Mouse (Mus musculus) stomach, postnatal 0 days (tissue): ENCODE measurements around the gene Itga3. TPM values are rescaled to one million over a fixed set of nuclear protein-coding genes. Genes with fewer than 3 reads are reported as not detected.
A peak's percentile ranks its signal among the peaks of the same experiment; 100 is the strongest.

ENCODE experiments used
- ATAC-seq: fragments of 200-750 bp; cut with Nextera tagmentation; 2 replicates; pipeline ENCODE4 v1.8.0; 2017; ENCODE audit not compliant: low FRiP score, low TSS enrichment
- DNase-seq: peaks from one replicate; pipeline ENCODE4 v3.0.0-alpha.2; 2016; ENCODE audit warnings: low spot score
- H3K27ac ChIP-seq: fragments of 300-500 bp; sonication (generic); replicated peaks from 2 replicates; pipeline ENCODE4 v1.5.1; 2014; ENCODE audit warnings: mild to moderate bottlenecking, control low read depth
- H3K27me3 ChIP-seq: fragments of 300-500 bp; sonication (generic); 2 replicates; pipeline ENCODE4 v1.6.1; 2014; ENCODE audit warnings: low read length; ENCODE audit not compliant: control insufficient read depth, insufficient read depth
- H3K36me3 ChIP-seq: fragments of 300-500 bp; sonication (generic); 2 replicates; pipeline ENCODE4 v1.6.1; 2014; ENCODE audit warnings: low read length, mixed read lengths; ENCODE audit not compliant: control insufficient read depth, insufficient read depth
- H3K4me1 ChIP-seq: fragments of 300-500 bp; sonication (generic); replicated peaks from 2 replicates; pipeline ENCODE4 v1.6.1; 2014; ENCODE audit warnings: antibody characterized with exemption; ENCODE audit not compliant: control insufficient read depth, insufficient read depth
- H3K4me2 ChIP-seq: fragments of 300-500 bp; sonication (generic); replicated peaks from 2 replicates; pipeline ENCODE4 v1.6.1; 2014; ENCODE audit warnings: low read depth, mild to moderate bottlenecking, control low read depth, moderate library complexity
- H3K4me3 ChIP-seq: fragments of 300-500 bp; sonication (generic); 2 replicates; pipeline ENCODE4 v1.5.1; 2014; ENCODE audit warnings: low read depth, low read length, control low read depth
- H3K9ac ChIP-seq: fragments of 300-500 bp; sonication (generic); 2 replicates; pipeline ENCODE4 v1.6.1; 2014; ENCODE audit warnings: mild to moderate bottlenecking, low read length, control low read depth, mixed read lengths
- H3K9me3 ChIP-seq: fragments of 300-500 bp; sonication (generic); 2 replicates; pipeline ENCODE4 v1.6.1; 2016; ENCODE audit warnings: low read length; ENCODE audit not compliant: control insufficient read depth
- CTCF ChIP-seq: IDR thresholded peaks from 2 replicates; pipeline ENCODE4 v1.5.1; 2016; ENCODE audit warnings: antibody characterized with exemption, low read depth, mild to moderate bottlenecking, moderate library complexity
- EP300 ChIP-seq: optimal IDR thresholded peaks from 2 replicates; pipeline ENCODE3; 2016; ENCODE audit warnings: antibody characterized with exemption
- WGBS: fragments of 180-500 bp; shearing (Covaris S2); extraction: QIAGEN DNeasy Blood & Tissue Kit; methylation state at CpG from one replicate; pipeline ENCODE4 v1.1.7; 2014; 5-methylcytosine and 5-hydroxymethylcytosine counted together
- polyA plus RNA-seq: library from polyadenylated mRNA; unstranded; fragments of >200 nt; fragmentation: Nextera tagmentation; extraction: Ambion mirVana; gene quantifications from 2 replicates; pipeline ENCODE4 v1.2.1, GENCODE M21; 2015

Gene Itga3
- polyA plus RNA-seq, 1 experiment from 2014 or later: 15.6 TPM

- no peak overlapping the region for H3K4me2 ChIP-seq
- H3K9ac ChIP-seq: no peak overlapping the region
- no peaks in the 10 kb centered on the region for H3K9me3 ChIP-seq
- no peak for ATAC-seq
- no peak for DNase-seq
- H3K36me3 ChIP-seq: peaks cover 3% of the 10 kb centered on the region; the same call in 1 of the 2 replicates
- H3K4me3 ChIP-seq: no peak overlapping the region
- H3K4me1 ChIP-seq: no peaks in the 10 kb centered on the region
- TF ChIP-seq EP300 (no peak), CTCF (no peak)
- 80% methylated on average over 9 of the region's 9 CpGs for WGBS
- H3K27ac ChIP-seq: no peak overlapping the region
- H3K27me3 ChIP-seq: no peaks in the 10 kb centered on the region
Measured at GRCm38 (mm10) chr11:95053062-95053461, 23.5 kb downstream of the Itga3 start.

DNA sequence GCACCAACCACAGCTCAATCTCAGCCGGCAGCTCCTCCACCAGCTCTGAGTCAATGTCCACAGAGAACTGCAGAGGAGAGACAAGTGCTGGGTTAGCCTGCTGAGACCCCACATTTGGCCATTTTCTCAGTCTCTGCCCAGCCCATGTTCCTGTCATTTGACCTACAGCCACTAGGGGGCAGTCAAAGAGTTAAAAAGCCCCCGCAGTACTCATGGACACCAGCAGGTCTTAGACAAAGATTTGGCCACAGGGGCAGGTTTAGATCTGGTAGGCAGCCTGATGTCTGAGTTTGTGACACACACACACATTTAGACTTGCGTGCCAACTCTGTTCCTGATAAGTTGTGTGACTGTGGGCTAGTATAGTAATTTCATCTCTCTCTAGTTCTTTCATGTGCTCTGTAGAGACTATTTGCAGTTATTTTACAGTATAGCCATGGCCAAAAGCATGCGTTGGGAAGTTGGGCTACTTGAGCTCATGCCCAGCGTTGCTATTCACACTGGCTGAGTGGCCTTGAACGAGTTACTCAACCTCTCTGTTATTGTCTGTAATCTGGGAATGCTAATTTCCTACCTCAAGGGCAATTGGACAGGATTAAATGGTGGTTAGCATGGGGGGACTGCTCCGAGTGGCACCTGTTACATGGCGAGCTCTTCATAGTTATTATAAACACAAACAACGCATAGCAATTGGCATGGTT is 29.5 kb downstream of the Itga3 start:
- H3K4me3 ChIP-seq: no peak overlapping the region
- TF ChIP-seq EP300: no peak
- peak; percentile 96 for TF ChIP-seq CTCF
- DNase-seq: peak; percentile 45
- no peaks in the 10 kb centered on the region for H3K9me3 ChIP-seq
- peaks cover 3% of the 10 kb centered on the region; the same call in 1 of the 2 replicates for H3K36me3 ChIP-seq
- 56% methylated on average over 9 of the region's 9 CpGs for WGBS
- H3K4me1 ChIP-seq: no peaks in the 10 kb centered on the region
- H3K4me2 ChIP-seq: no peak overlapping the region
- H3K9ac ChIP-seq: no peak overlapping the region
- peak; percentile 48 for ATAC-seq
- no peak overlapping the region for H3K27ac ChIP-seq
- H3K27me3 ChIP-seq: no peaks in the 10 kb centered on the region

GRCm38 (mm10) chr11:95044185-95044870 is 32.3 kb downstream of the Itga3 start:
- no peak for TF ChIP-seq CTCF
- no peak for TF ChIP-seq EP300
- DNase-seq: no peak
- H3K27me3 ChIP-seq: no peaks in the 10 kb centered on the region
- no peak overlapping the region for H3K4me2 ChIP-seq
- no peak overlapping the region for H3K27ac ChIP-seq
- no peak overlapping the region for H3K4me3 ChIP-seq
- no peak for ATAC-seq
- WGBS: 63% methylated on average over 12 of the region's 13 CpGs
- H3K9ac ChIP-seq: no peak overlapping the region
- H3K4me1 ChIP-seq: peaks cover 3% of the 10 kb centered on the region
- H3K9me3 ChIP-seq: no peaks in the 10 kb centered on the region
- H3K36me3 ChIP-seq: no peaks in the 10 kb centered on the region; the same call in 1 of the 2 replicates

DNA sequence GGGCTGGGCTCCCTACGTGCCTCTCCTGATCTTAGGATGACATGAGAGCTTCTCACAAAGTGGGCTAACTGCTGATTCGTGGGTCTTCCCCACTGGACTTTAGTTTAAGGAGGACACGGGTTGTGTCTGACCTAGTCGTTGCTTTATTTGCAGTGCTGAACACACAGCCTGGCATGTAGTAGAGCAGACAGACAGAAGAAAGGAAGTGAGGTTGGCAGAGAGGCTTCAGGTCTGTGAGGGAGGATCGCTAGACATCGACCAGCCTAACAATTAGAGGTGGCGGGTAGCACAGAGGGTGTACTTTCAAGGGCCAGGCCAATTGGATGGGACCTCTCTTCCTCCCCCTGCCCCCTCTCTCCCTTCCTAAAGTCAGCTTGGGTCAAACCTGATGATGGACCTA is 33.0 kb downstream of the Itga3 start:
- Histone ChIP-seq H3K27me3 (no peaks in the 10 kb centered on the region), H3K36me3 (no peaks in the 10 kb centered on the region; the same call in 1 of the 2 replicates), H3K9me3 (no peaks in the 10 kb centered on the region), H3K9ac (no peak overlapping the region), H3K4me2 (no peak overlapping the region), H3K4me3 (no peak overlapping the region), H3K4me1 (peaks cover 3% of the 10 kb centered on the region), H3K27ac (no peak overlapping the region)
- 61% methylated on average over 7 of the region's 7 CpGs for WGBS
- no peak for TF ChIP-seq EP300
- no peak for TF ChIP-seq CTCF
- no peak for DNase-seq
- no peak for ATAC-seq

GRCm38 (mm10) chr11:95043060-95043459 is 33.5 kb downstream of the Itga3 start:
- H3K9ac ChIP-seq: no peak overlapping the region
- 87% methylated on average over 4 of the region's 4 CpGs for WGBS
- no peaks in the 10 kb centered on the region for H3K27me3 ChIP-seq
- no peaks in the 10 kb centered on the region for H3K9me3 ChIP-seq
- no peak for TF ChIP-seq CTCF
- no peak for TF ChIP-seq EP300
- DNase-seq (no peak), ATAC-seq (no peak)
- H3K4me3 ChIP-seq: no peak overlapping the region
- H3K4me1 ChIP-seq: peaks cover 3% of the 10 kb centered on the region
- H3K27ac ChIP-seq: no peak overlapping the region
- no peak overlapping the region for H3K4me2 ChIP-seq
- no peaks in the 10 kb centered on the region; the same call in 1 of the 2 replicates for H3K36me3 ChIP-seq

DNA sequence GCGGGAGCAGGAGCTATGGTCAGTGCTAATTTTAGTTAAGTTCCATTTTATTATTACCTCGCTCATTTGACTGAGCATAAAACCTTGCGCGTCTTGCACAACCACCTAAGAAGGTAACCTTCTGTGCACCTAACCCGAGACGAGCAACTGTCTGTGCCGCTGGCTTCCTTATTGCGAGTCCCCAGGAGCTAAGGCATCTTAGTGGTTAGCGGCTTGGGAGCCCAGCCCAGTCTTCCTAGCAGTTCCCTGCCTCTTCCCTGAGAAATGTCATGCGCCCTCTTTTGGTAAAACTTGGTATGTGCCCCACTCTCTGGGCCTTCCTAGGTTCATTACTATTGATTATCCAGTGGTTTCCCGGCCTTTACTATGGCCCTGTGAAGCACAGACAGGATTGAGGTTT is 34.5 kb downstream of the Itga3 start:
- DNase-seq (peak; percentile 84), ATAC-seq (peak; percentile 46)
- peak overlapping the region; percentile 45; the same call in 1 of the 2 replicates for H3K27ac ChIP-seq
- H3K9ac ChIP-seq: peak overlapping the region; percentile 41; the same call in 1 of the 2 replicates
- 0% methylated on average over 11 of the region's 11 CpGs for WGBS
- peaks cover 3% of the 10 kb centered on the region for H3K4me1 ChIP-seq
- no peaks in the 10 kb centered on the region for H3K27me3 ChIP-seq
- H3K9me3 ChIP-seq: no peaks in the 10 kb centered on the region
- H3K4me2 ChIP-seq: peak overlapping the region; percentile 94
- peak overlapping the region; percentile 38 for H3K4me3 ChIP-seq
- TF ChIP-seq EP300 (no peak), CTCF (peak; percentile 91)
- no peaks in the 10 kb centered on the region; the same call in 1 of the 2 replicates for H3K36me3 ChIP-seq
